Mouse (Mus musculus) mouse embryonic stem cell (cell line): ENCODE data around the gene Bbx.

Source experiments
- in situ Hi-C, 2 experiments: fragments of 300-500 bp; cut with MboI; formaldehyde crosslinking; loops; 1 replicate in 1 of 2; 3 replicates in 1 of 2; pipeline ENCODE4 v1.14.3; 2019 to 2020; ENCODE audit warnings: low sequenced_read_pairs in 2 of 2, low pct_unique_long_range_greater_than_20kb in 1 of 2, mixed read lengths in 1 of 2; ENCODE audit not compliant: unreplicated experiment in 1 of 2

Bbx gene

DNA sequence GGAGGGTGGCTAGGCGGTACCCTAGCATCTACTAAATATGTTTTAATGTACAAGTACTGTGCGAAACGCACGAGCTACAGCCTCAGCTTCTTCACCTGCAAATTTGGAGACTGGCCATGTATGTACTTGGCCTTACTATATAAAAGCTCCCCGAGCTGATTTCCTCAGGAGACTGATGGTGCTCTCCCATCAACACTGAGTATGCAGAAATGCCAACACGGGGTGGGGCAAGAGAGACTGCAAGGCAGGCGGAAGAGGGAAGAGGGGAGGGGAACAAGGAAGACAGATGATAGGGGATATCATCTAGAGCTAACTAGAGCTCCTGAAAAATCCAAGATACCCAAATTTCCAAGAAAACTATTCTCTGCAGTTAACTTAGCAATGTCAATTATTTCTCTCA, 71.6 kb downstream of the Bbx start:
- in situ Hi-C loops: no loop called here

DNA sequence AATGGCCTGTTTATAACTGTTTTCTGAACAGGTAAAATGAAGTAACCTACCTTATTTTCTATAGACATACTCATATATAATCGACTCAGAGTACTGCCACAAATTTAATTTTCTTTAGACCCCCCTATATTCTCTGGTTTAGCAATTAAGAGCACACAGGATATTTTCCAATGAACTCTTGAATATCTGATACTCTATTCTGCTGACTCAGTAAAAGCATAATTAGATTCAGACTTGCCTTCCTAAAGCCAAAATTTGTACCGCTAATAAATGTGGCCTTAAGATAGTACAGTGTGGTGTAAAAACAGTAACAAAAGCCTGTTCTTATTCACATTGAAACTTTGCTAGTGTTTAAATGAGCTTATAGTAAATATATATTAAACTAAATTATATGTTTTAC, 102.5 kb downstream of the Bbx start:
- in situ Hi-C loops: no loop called here

DNA sequence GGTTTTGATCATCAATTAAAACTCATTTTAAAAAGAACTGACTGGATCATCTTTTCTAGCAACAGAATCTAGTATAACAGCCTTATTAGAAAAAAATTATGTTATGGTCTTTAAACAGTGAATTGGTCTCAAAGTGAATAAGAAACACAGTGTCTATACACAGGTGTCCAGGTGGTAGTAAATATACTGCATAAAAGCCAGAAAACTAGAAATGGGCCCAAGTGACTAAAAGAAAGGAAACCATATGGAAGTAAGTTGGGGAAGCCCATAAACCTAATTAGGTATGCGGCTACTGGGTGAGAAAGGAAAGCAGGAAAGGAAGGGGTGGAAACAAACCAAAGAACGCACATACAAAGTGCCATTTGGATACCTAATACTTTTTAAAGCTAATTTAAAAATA, 107.4 kb downstream of the Bbx start:
- in situ Hi-C loops: no loop called here

DNA sequence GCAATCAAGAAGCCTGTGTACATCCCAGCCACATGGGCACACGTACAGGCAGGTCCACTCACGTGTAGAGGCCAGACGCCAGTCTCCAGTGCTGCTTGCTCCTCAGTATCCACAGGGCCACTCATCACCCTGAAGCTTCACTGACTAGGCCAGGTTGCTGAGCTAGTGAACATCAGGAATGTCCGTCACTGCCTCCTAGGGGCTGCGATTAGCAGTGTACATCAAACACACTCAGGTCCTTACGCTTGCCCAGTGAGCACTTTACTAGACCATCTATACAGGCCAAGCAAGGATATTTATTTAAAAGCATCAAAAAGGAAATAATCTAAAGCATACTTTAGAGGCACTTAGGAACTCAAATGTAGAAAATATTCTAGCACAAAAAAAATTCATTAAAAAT, 107.9 kb downstream of the Bbx start:
- in situ Hi-C loops: no loop called here

DNA sequence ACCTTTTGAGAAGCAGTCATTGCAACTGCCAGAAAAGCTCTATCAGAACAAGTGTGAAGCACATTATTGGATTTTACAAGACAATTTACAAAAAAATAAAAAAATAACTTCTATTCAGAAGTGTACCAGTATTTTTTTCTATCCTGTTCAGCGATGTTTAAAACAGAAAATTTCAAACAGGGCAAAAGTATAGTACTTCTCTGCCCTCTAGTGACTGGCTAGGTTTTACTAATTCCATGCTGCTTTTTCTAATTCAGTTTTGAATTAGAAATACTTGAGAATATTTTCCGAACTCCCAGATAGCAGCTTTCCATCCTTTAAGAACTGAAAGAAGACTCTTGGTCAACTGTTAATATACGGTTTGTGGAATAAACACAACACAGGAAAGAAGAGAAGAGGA, 110.8 kb downstream of the Bbx start:
- in situ Hi-C loops: no loop called here

DNA sequence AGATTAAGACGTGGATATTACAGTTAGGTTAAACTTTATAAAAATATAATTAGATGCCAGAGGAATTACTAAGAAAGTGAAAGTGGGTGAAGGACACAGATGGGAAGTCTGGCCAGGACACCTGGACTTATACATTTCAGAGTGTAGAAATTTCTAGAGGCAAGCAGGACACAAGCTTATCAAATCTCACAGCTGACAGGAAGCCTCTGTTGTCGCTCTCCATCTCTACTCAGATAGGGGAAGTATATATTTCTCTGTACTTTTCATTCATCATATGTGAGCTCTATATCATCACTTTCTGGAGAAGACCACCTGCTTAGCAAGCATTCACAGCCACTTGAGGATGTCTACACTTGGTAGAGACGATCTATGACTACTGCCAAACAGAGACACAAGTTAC, 113.9 kb downstream of the Bbx start:
- in situ Hi-C loops: no loop called here

DNA sequence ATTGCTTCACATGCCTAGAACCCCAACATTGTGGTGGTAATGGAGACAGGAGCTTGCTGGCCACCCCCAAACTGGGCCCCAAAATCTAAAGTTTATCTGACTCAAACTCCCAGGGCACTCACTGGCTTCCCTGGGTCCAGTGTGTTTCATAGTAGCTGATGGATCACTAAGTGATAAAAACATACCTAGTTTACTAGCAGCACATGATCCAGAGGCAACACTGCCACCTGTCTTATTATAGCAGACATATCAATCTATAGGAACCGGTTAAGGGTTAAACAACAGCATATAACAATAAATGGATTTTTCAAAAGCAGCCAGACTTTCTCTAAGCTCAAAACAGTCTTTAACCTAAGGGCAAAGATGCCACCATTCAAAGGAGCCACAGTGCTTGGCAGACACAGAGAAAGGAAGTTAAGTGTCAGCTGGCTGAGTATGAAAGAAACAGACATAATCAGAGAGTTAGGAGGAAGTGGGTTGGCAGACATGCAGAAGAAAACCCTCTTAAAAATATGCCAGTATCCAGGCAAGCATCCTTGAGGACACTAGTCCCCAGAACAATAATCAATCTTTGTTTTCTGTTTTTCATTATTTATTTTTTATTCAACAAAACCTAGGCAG, 116.7 kb downstream of the Bbx start:
- in situ Hi-C loops: no loop called here

DNA sequence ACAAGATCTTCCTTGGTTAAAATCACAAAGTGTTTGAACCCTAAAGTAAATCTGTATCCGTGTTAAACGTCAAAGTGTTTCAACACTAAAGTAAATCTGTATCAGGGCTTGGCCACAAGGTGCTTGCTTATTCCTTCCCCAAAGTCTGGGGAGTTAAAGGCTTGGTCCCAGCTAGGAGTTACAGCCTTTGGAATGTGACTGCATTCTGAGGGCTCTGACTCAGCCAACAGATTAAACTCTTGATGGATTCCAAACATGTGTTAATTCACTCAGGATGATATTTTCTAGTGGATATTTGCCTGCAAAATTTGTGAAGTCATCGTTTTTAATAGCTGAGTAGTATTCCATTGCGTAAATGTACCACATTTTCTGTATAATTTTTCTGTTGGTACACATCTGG, 120.6 kb downstream of the Bbx start:
- in situ Hi-C loops: no loop called here

DNA sequence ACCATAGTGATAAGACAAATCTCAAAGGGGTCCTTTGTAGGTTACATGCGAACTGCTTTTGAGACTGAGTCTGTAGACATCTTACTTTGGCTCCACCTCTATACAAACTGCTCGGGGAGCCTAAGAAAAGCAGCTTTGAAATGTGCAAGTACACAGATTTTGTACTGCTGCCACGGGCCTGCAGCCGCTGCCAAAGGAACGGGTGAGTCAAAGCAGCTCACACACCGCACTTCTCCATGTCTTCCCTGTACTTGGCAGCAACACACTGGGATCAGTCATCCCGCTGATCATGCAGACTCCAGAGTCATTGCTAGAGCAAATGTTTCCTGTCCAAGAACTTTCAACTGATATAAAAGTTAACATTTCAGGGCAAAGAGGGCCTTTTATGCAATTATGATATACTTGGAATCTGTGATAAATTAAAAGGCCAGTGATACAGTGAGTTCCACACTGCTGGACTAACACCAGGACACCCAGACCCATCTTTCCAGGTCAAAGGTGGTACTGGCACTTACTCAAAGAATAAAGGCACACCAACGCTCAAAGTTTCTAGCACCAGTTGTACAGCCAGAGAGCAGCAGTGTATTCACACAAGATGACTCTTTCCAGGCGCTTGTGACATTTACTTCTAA, 122.7 kb downstream of the Bbx start:
- in situ Hi-C loops: no loop called here

DNA sequence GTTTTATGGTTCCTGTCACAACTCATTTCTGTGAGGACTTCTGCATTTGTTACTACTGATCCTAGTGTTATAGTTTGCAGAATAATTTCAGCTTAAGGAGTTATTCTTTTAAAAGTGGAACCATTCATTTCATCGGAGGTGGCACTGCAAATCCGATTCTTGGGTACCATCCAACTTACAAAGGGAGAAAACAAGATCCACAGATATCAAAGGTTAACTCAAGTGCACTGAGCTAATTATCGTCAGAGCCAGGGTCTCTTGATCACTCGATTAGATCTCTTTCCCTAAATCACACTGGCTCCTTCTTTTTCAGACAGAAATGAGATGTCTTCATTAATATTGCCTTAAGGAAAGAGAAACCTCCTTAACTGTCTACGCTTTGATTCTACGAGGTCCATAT, 123.9 kb downstream of the Bbx start:
- in situ Hi-C loops: no loop called here

DNA sequence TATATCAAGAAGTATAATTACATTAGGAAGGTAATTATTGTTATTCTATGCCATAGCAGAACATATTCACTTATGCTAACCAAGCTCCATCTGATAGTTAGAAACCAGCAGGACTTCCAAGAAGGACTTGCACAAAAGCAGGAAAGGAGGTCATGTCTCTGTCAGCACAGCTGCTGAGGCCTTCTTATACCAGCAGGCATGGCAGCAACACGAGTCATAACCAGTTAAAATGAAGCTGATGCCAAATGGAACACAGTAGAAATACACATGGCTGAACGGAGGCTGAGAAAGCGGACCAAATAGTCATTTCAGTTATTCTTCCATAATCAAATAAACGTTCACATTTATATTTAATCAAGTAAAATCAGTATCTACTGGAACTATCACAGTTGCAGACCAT, 125.0 kb downstream of the Bbx start:
- in situ Hi-C loops: no loop called here

DNA sequence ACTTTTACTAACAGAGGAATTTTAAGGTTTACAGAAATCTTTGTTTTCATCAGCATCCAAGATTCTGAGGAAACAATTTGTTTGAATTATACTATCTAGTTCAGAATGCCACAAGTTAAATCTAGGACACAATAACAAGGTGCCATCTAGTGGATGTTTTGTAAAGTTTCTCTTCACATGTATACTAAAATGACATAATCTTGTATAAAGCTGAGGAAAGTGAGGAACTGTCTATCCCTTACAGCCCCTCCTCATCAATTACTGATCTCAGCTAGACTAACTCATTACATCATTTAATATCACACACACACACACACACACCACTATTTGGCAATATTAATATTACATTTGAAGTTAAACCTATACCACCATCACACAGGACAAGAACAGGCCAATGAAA, 125.5 kb downstream of the Bbx start:
- in situ Hi-C loops: no loop called here

DNA sequence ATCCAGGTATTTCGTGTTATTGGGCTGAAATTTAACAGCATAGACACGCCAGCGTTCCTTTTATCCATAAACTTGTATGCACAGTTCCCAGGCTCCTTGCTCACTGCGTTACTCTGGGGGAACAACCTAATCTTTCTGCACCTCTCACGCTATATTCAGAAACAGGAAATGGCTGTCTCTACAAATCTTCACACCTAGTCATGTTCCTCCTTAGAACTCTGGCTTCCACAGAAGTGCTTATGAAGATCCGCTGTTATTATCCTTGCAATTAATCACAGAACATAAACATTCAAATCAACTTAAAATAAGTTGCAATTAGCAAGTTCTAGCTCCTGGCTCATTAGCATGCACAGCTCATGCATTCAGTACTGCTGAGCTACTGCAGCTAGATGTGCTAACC, 127.0 kb downstream of the Bbx start:
- in situ Hi-C loops: no loop called here

DNA sequence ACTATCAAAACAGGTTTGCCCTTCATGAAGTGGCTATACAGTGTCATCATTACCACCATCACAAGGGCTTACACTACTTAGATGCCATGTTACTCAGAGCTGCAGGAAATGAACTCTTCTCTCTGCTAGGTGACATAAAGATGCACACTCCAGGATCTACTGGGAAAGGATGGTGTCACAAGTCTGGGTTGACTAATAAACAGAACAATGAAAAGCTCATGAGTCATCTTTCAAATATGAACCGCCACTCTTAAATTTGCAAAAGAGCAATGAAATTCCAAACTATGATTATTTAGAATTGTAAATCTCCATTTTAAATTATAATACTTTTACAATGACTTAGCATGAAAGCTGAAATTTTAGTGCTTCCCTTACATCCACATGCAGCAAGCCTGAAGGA, 129.6 kb downstream of the Bbx start:
- in situ Hi-C loops: no loop called here

DNA sequence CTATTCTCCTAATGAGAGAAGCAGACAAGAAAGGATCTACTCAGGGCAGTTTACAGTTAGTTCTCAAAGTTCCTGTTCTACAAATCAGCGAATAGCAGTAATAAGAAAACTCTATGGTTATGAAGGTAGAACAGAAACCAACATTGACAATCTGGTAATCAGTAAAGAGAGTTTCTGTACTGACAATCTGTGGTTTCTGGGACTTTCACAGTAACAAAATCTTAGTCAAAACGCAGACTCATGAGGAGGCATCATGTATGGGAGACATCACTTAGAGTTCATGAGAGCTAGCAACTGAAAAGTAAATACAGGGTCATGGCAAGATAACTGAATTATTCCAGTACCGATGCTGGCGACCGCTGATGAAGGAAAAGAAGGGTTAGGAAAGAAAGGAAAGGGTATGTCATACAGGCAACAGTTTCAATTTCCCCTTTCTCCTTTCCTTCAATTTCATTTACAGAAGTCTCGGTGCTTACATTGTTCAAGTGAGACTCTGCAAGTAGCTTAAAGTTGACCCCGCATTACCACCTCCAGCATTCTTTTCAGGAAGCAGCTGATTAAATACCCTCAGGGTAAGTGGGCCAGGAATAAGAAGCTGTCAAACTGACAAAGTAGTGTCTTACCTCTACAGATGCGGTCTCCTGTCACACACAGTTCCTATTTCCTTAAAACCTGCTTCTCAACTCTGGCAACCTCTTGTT, 133.3 kb downstream of the Bbx start:
- in situ Hi-C loops: no loop called here

DNA sequence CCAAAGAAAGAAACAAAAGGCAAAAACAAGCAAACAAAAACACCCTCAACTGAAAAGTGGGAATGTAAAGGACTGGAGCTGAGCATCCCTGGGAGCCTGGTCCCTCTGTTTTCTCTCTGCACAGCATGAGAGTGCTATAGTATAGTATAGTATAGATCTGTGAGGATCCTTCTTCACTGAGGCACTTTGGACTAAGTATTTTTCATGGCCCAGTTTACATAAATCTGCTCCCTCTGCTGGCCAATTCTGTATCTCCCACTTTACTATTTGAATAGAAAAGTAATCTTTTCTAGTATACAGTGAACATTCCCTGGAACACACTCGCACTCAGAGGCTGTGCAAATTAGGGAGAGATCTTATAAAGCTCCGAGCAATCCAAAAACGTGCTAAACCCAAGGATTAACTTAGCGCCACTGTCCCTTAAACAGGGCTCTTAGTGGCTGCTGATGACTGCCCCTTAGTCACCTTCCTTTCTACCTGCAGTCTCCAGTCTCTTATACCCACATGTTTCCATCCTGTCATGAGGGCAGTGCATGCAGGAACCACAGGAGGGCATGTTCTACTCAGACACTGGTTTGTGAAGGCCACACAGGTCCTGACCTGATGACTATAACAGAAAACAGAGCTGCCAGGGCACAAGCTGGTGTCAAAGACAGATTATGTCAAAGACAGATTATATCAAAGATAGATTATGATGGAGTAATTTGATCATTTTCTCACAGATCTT, 138.5 kb downstream of the Bbx start:
- in situ Hi-C loops: no loop called here

DNA sequence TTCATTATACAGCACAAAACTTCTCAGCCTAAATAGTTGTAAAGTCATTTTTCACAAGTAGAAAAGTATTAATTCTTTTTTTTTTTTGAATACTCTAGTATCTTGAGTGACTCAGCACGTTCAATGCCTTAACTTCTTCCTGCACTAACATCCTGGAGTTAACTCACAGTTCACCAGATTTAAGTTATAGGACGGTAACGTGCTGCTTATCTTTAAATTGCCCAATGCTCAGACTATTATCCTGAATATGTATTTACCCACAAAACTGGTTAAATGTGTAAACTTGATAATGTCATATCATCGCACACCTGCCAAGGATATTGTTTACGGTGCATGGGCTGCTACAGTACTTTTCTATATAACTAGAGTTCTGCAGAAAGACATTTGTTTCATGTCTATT, 139.4 kb downstream of the Bbx start:
- in situ Hi-C loops: no loop called here

DNA sequence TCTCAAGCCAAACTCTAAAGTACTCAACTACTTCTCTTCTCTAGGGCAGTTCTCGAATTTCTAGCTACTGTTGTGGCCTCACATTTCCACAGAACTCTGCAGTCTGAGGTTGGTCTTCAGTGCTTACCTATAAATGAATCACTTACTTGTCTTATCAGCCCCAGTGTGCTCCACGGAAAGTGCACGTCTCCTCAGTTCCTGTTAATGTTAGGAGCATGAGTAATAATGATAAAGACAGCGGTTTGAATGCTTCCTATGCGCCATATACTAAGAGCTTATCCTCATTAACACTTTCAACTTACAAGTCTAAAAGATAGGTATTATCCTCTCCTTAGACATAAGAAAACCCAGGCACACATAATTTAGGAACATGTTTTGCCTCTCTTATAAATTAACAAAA, 142.4 kb downstream of the Bbx start:
- in situ Hi-C loops: no loop called here

DNA sequence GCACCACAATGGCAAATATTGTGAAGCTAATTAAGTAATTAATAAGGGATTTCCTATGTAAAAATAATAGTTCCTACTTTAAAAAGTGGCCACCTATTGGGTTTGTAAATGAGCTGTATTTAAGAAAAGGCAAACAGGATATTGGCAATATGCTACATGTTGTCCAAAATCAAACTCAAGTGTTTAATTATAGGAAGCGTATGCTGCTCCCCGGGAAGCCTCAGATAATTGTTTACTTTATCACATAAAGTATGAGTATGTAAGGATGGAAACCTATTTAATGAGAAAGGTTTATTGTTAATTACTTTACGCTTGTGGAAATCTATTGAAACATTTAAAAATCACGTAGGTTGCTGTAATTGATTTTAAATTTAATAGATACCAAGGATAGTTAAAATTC, 159.4 kb downstream of the Bbx start:
- in situ Hi-C loops: no loop called here

DNA sequence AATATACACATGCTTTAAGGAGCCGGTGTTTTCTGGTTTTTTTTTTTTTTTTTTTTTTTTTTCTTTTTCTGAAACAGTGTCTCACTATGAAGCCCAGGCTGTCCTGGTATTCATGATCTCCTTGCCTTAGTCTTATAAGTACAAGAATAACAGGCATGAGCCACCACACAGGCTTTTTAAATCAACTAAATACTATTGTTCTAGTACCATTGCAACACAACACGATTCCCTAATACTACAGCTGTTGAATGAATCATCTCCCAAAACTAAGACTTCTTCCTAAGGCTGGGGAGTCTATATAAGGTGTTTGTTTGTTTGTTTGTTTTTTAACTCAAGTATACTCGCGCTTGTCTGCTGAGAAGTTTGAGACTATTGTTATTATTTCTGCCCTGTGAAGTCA, 169.5 kb downstream of the Bbx start:
- in situ Hi-C loops: no loop called here
